Mouse (Mus musculus): ENCODE measurements around the gene Brd3.

The Brd3 gene

DNA sequence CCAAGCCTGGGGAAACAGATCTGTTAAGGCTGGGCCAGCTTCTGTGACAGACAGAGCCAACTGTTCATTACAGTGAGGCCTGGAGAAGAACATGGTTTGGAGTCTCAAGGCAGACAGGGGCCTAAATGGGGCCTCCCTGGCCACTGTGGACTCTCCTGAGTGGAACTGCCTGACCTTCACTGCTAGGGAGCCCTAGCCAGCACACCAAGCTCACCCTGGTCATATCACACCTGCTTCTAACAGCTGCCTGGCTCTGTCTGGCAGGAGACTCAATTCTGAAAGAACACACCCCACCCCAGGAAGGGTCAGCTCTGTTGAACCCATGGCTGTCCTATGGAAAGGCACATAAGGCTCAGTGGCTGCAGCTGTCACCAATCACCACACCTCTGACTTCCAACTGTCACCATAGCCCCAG is 36.3 kb downstream of the Brd3 start:
- no peak for DNase-seq (ENCODE audit: low spot score in 2 of 2)

DNA sequence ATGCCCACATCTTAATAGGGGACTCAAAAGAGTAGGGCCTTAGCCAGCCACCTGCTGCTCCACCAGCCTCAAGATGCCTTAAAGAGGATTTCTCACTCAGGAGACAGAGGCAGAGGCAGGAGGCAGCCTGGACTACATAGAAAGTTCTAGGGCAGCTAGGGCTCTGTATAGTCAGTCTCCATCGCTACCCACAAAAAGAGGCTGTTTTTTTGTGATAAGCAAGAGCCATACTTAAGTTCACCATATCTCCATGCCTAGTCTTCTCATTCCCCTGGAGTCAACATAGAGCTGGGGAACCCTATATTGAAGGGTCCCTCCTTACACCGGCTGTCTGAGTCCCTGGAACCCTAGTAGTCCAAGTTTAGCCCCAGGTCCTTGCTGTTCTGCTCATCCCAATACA is 36.9 kb downstream of the Brd3 start:
- no peak for DNase-seq (ENCODE audit: low spot score in 2 of 2)

GRCm38 (mm10) chr2:27469991-27470355 is 37.5 kb downstream of the Brd3 start:
- no peak for DNase-seq (ENCODE audit: low spot score in 2 of 2)

DNA sequence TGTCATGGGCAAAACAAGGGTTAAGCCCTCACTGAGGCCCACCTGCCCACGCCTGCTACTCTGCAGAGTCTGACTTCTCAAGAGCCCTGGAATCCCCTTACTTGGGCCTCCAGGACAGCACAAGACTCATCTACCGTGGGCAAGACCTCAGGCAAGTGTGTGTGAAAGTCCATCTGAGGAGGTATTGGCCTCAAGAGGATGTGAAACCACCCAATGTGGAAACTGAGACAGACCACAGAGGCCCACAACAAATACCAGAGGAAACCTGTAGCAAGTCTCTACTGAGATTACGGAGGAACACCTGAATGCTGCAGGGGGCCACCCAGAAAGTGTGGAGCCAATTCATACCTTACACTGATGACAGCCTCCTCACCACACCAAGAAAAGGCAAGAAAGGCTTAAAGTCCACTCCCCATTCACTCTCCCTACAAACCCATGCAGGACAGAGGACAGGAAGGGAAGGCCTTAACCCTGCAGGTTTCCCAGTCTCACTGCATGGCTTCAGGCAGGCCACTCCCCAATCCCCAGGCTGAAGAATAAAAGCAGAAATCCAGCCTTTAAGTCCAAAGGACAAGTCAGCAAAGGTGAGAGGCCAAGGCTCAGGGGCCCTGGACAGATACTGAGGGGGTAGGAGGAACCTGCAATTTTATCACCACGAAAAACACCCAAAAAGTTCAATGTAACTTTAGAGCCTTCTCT is 38.0 kb downstream of the Brd3 start:
- DNase-seq (ENCODE audit: low spot score in 2 of 2): no peak

- DNase-seq (ENCODE audit: low spot score in 2 of 2): no peak
Observed at GRCm38 (mm10) chr2:27462901-27463300, 44.6 kb downstream of the Brd3 start.

DNA sequence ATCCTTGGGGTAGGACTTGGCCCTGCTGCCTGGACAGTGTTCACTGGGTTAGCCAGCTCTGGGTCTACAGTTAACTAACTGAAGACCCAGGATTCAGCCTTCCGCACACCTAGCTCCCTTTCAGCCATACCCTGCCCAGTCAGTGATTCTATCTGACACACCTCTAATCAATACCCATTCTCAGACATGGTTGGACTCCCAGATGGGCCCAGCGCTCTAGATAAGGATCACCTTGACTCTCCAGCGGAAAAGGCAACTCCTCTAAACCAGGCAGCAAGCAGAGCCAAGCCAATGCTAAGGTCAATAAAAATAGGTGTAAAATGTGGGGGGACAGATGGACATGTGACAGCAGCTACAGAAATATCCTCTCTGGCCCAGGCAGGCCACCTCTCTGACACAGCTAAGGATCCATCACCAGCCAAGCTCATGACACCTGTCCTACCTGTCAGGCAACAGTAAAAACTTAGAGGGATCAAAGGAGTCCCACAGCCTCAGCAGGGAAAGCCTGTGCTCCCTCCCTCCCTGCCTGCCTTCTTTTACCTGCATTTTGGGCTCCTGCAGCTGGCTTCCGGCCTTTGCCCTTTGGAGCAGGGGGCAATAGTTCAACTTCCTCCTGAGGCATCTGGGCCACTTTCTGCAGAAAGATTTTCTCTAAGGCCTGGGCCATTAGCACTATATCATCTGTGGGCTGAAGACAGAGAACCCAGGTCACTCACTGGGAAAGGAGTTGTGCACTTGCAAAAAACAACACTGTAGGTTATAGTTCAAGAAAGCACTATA is 45.4 kb downstream of the Brd3 start:
- DNase-seq (ENCODE audit: low spot score in 2 of 2): no peak

DNA sequence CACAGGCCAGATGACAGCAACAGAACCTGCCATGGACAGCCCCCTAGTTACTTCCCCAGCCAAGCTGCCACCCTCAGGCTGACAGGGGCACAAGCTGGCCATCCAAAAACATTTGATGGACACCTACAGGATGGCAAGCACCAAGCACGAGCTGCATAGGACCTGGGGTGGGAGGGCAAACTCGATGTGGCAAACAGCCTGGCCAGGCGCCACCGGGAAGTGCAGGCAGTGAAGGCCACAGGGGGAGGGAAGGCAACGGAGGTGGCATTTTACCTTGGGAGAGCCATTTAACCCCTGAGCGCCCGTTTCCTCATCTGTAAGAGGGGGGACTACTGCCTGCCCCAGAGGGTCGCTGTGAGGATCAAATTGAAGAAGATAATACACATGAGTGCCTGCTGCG is 46.8 kb downstream of the Brd3 start:
- no peak for DNase-seq (ENCODE audit: low spot score in 2 of 2)

GRCm38 (mm10) chr2:27460163-27460562 is 47.3 kb downstream of the Brd3 start:
- no peak for DNase-seq (ENCODE audit: low spot score in 2 of 2)

- DNase-seq (ENCODE audit: low spot score in 2 of 2): no peak
Observed at GRCm38 (mm10) chr2:27459735-27460134, 47.7 kb downstream of the Brd3 start.

DNA sequence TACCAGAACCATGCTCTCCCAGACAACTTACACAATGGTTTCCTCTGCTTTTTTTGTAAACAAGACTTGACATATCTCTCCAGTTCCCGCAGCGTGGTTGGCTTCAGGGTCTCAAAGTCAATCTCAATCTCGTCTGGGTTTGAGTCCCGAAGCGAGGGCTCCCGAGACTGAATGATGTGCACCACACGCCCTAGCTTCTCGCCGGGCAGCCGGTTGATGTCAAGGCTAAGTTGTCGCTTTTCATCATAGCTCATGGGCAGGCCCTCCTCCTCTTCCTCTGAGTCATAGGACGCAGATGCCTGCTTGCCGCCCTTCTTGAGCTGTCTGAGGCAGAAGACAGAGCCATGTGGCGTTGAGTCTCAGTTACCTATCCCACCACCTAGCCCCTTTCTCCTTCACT is 57.2 kb downstream of the Brd3 start:
- no peak for DNase-seq (ENCODE audit: low spot score in 2 of 2)

GRCm38 (mm10) chr2:27447782-27448181 is 59.7 kb downstream of the Brd3 start:
- DNase-seq (ENCODE audit: low spot score in 2 of 2): no peak

DNA sequence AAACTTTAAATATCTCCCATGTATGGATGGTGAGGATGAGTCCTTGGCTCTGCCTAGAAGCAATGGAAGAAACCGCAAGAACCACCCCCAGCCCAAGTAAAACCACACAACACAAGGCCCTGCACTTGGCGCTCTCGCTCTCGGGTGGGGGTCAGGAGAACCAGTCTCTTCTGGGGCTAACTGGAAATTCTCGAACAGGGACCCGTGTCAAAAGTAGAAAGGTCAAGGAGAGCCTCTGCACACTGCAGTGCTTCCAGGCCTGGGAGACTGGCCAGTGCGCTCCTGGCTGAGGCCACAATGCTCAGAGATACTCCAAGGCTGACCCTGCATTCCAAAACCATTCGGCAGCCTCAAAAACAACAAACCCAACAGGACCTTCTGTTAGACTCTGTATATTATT is 60.6 kb downstream of the Brd3 start:
- DNase-seq (ENCODE audit: low spot score in 2 of 2): no peak

DNA sequence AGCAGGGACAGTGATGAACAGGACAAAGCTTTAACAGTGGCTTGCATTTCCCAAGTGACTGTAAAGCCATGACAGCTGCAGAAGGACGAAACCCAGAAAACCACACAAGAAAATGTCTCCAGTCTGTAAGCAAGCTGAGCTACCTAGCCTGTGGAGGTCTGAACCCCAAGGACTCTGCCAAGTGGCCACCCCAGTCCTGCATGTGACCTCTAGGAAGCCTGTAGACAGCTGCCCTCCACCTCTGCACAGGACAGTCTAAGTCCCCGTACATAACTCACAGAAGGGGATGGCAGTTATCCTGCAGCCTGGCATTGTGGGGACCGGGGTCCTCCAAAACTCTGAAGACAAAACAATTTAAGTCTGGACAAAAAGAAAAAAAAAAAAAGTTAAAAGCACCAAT is 61.6 kb downstream of the Brd3 start:
- no peak for DNase-seq (ENCODE audit: low spot score in 2 of 2)

GRCm38 (mm10) chr2:27443450-27443708 is 64.1 kb downstream of the Brd3 start:
- DNase-seq (ENCODE audit: low spot score in 2 of 2): no peak

GRCm38 (mm10) chr2:27442708-27443449 is 64.6 kb downstream of the Brd3 start:
- DNase-seq (ENCODE audit: low spot score in 2 of 2): no peak

GRCm38 (mm10) chr2:27441767-27442707 is 65.4 kb downstream of the Brd3 start, which contains the start of gene Brd3os:
TSS of gene Brd3os (plus strand) at chr2:27442324.
- peak; percentile 95 to 96 for DNase-seq (ENCODE audit: low spot score in 2 of 2)

GRCm38 (mm10) chr2:27438281-27438680 is 69.2 kb downstream of the Brd3 start:
- no peak for DNase-seq (ENCODE audit: low spot score in 2 of 2)

DNA sequence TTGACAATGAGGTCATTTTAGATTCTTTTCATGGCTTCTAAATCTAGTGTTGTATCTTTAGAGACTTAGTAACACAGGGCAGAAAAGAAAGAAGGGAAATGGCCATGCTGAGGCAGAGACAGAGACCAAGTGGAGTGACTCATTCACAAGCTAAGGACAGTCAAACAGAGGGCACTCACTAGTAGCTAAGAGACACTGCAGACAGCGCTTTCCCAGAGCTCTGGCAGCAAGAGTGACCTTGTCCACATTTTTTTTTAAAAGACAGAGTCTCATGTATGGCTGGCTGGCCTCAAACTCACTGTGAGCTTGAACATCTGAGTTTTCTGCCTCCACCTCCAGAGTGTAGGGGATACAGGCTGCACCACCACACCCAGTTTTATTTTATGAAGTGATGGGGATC is 69.6 kb downstream of the Brd3 start:
- no peak for DNase-seq (ENCODE audit: low spot score in 2 of 2)

DNA sequence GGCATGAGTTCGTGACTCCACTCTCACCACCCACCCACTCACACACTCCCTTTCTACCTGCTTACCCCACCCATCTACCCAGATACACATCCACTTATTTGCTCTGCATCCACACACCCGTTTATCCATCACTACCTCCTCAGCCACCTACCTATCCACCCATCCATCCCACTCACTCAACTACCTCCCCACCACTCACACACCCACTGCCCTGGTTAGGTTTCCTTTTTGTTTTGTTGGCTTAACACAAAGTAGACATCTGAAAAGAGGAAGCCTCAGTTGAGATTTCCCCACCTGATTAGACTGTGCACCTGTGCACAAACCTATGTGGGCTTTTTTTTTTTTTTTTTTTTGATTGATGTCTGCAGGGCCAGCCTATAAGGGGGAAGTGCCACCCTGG is 74.9 kb downstream of the Brd3 start:
- DNase-seq (ENCODE audit: low spot score in 2 of 2): no peak

DNA sequence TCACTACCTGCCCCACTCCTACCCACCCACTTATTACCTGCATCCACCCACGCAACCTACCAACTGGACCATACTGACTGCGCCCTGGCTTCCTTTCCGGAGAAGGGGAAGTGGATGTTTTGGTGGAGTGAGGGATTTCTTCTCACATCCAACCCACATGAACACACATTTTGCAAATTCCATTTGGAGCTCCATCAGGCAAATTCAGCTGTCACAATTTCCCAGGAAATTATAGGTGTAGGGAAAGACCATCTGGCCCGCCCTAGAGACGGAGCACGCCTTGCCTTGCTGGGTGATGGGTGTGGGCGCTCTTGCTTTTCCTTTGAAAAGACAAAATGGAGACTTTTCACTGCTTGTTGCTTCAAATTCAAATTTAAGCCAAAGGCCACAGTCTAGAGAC is 76.8 kb downstream of the Brd3 start:
- DNase-seq (ENCODE audit: low spot score in 2 of 2): peak; percentile 61 to 83

GRCm38 (mm10) chr2:27428071-27428470 is 79.4 kb downstream of the Brd3 start:
- peak; percentile 80 to 86 for DNase-seq (ENCODE audit: low spot score in 2 of 2)

All from frontal cortex, postnatal 36 days (tissue).